Mouse (Mus musculus): ENCODE measurements around the gene Ncln. TPM values are rescaled to one million over a fixed set of nuclear protein-coding genes. Genes with fewer than 3 reads are reported as not detected.

Gene Ncln
- polyA plus RNA-seq, 1 experiment from 2014 or later = 40.9 TPM

DNA sequence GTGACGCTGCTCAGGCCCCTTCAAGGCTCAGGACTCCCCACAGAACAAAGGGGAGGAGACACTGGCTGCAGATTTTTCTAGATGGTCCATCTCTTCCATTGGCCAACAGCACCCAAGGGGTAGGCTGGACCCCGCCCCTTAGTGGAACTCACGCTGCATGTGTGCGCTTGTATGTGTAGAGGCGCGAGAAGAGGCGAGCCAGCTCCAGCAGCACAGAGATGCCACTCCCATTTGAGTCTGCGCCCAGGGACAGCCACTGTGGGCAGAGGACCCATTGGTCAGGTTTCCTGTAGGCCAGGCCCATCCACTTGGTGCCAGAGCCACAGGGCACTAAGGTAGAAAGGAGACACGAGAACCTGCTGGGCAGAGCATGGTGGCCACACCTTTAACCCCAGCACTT is 5.2 kb downstream of the Ncln start:
- no peak overlapping the region for H3K4me2 ChIP-seq
- WGBS (ENCODE audit: insufficient replicate concordance) = 91% methylated on average over 9 of the region's 9 CpGs
- peaks cover 16% of the 10 kb centered on the region for H3K4me1 ChIP-seq (ENCODE audit: control insufficient read depth, insufficient read depth, low read length)
- ATAC-seq (replicated peaks; ENCODE audit: insufficient number of reproducible peaks, low FRiP score, low TSS enrichment) = no peak
- H3K27me3 ChIP-seq (ENCODE audit: control insufficient read depth, insufficient read depth, low read length) = no peaks in the 10 kb centered on the region
- peaks cover 53% of the 10 kb centered on the region for H3K36me3 ChIP-seq (ENCODE audit: control insufficient read depth, insufficient read depth, low read length)
- H3K9me3 ChIP-seq (replicated peaks; ENCODE audit: control insufficient read depth, low read length) = no peaks in the 10 kb centered on the region
- no peak overlapping the region for H3K4me3 ChIP-seq (ENCODE audit: low read depth, low read length)
- H3K27ac ChIP-seq (ENCODE audit: low read depth, low read length) = no peak overlapping the region
- no peak overlapping the region for H3K9ac ChIP-seq (ENCODE audit: low read depth, low read length)

DNA sequence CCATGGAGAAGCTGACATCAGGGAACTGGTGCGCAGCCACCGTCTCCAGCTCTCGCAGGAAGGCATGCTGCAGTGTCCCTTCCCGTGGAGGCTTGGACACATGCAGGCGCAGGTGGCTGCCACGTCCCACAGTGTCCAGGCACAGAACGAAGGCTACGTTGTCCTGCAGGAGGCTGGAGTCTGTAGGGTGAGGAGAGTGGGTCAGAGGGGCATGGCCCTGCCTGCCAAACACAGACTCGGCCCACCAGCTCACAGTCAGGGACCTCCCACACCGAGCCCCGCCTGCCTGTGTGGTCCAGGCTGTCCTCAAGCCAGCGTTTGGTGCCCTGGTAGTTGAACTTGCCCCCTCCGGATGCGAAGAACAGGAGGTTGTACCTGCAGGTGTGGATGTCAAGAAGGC is 6.3 kb downstream of the Ncln start:
- H3K27ac ChIP-seq (ENCODE audit: low read depth, low read length) = no peak overlapping the region
- H3K4me1 ChIP-seq (ENCODE audit: control insufficient read depth, insufficient read depth, low read length) = peaks cover 10% of the 10 kb centered on the region
- H3K4me2 ChIP-seq = no peak overlapping the region
- 89% methylated on average over 14 of the region's 14 CpGs for WGBS (ENCODE audit: insufficient replicate concordance)
- H3K9ac ChIP-seq (ENCODE audit: low read depth, low read length) = no peak overlapping the region
- peaks cover 53% of the 10 kb centered on the region for H3K36me3 ChIP-seq (ENCODE audit: control insufficient read depth, insufficient read depth, low read length)
- H3K9me3 ChIP-seq (replicated peaks; ENCODE audit: control insufficient read depth, low read length) = no peaks in the 10 kb centered on the region
- H3K4me3 ChIP-seq (ENCODE audit: low read depth, low read length) = no peak overlapping the region
- no peak for ATAC-seq (replicated peaks; ENCODE audit: insufficient number of reproducible peaks, low FRiP score, low TSS enrichment)
- H3K27me3 ChIP-seq (ENCODE audit: control insufficient read depth, insufficient read depth, low read length) = no peaks in the 10 kb centered on the region

DNA sequence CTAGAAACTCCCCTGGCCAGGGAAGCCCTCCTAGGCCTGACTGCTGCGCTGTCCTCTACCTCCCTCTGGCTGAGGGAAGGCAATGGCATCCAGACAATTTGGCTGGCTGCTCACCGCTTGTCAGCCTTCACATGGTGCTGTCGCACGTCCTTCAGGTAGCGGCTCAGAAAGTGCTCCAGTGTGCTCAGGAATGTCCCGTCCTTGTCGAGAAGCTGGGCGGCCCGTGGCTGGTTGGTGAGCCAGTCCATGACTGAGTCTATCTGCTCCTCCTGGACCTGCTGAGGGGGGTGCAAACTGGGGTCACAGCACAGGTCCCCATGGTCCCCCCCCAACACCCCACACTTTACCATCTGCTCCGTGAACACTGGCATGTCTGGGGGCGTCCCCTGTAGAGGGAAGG is 8.1 kb downstream of the Ncln start:
- 63% methylated on average over 11 of the region's 11 CpGs for WGBS (ENCODE audit: insufficient replicate concordance)
- Histone ChIP-seq H3K36me3 (ENCODE audit: control insufficient read depth, insufficient read depth, low read length) (peaks cover 50% of the 10 kb centered on the region), H3K9ac (ENCODE audit: low read depth, low read length) (no peak overlapping the region), H3K27ac (ENCODE audit: low read depth, low read length) (no peak overlapping the region), H3K4me3 (ENCODE audit: low read depth, low read length) (no peak overlapping the region), H3K4me1 (ENCODE audit: control insufficient read depth, insufficient read depth, low read length) (no peaks in the 10 kb centered on the region), H3K4me2 (no peak overlapping the region), H3K27me3 (ENCODE audit: control insufficient read depth, insufficient read depth, low read length) (no peaks in the 10 kb centered on the region), H3K9me3 (replicated peaks; ENCODE audit: control insufficient read depth, low read length) (no peaks in the 10 kb centered on the region)
- no peak for ATAC-seq (replicated peaks; ENCODE audit: insufficient number of reproducible peaks, low FRiP score, low TSS enrichment)

DNA sequence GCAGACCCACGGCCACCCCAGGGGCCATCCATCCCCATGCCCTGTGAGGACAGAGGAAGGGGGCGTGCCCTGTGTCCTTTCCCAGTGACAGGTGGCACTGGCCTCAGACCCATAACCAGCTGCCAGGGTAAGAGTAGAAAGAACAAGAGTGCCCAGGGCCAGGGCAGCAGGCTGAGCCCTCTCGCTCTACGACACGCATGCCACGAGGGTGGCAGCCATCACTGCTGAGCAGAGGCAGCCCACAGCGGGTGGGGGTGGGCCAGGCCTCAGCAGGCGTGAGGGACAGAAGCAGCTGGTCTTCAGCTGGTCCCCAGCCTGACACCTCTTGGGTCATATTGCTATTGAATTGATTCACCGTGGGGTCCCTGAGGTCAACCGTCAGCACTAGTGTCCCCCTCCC is 9.7 kb downstream of the Ncln start:
- Histone ChIP-seq H3K9me3 (replicated peaks; ENCODE audit: control insufficient read depth, low read length) (no peaks in the 10 kb centered on the region), H3K4me2 (no peak overlapping the region), H3K27me3 (ENCODE audit: control insufficient read depth, insufficient read depth, low read length) (peaks cover 14% of the 10 kb centered on the region), H3K4me3 (ENCODE audit: low read depth, low read length) (no peak overlapping the region), H3K9ac (ENCODE audit: low read depth, low read length) (no peak overlapping the region), H3K27ac (ENCODE audit: low read depth, low read length) (no peak overlapping the region), H3K4me1 (ENCODE audit: control insufficient read depth, insufficient read depth, low read length) (peaks cover 6% of the 10 kb centered on the region; the same call in 1 of the 2 replicates), H3K36me3 (ENCODE audit: control insufficient read depth, insufficient read depth, low read length) (peaks cover 39% of the 10 kb centered on the region)
- no peak for ATAC-seq (replicated peaks; ENCODE audit: insufficient number of reproducible peaks, low FRiP score, low TSS enrichment)
- WGBS (ENCODE audit: insufficient replicate concordance) = 87% methylated on average over 10 of the region's 10 CpGs

DNA sequence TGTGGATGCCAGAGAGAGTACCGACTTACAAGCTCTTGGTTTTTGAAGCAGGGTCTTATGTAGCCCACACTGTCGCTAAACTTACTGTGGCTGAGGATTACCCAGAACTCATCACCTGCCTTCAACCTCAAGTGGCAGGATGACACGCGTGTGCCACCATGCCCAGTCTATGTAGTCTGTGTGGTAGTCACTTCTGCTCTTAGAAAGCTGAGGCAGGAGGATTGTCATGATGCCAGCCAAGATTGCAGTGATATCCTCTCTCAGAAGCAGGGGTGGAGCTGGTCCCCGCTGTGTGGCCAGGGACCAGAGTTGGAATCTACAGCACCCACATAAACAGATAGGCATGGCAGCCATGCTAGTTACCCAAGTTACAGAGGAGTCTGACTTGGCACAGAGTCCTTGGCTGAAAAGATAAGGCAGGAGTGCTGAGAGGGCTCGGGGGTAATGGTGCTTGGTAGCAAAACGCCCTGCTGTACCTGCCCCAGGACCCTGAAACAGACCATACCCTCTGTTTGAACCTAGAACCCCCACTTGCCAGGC is 10.6 kb downstream of the Ncln start:
- Histone ChIP-seq H3K4me3 (ENCODE audit: low read depth, low read length) (no peak overlapping the region), H3K36me3 (ENCODE audit: control insufficient read depth, insufficient read depth, low read length) (peaks cover 29% of the 10 kb centered on the region), H3K4me1 (ENCODE audit: control insufficient read depth, insufficient read depth, low read length) (peaks cover 6% of the 10 kb centered on the region; the same call in 1 of the 2 replicates), H3K27me3 (ENCODE audit: control insufficient read depth, insufficient read depth, low read length) (peaks cover 23% of the 10 kb centered on the region), H3K9me3 (replicated peaks; ENCODE audit: control insufficient read depth, low read length) (no peaks in the 10 kb centered on the region), H3K9ac (ENCODE audit: low read depth, low read length) (no peak overlapping the region), H3K27ac (ENCODE audit: low read depth, low read length) (no peak overlapping the region), H3K4me2 (no peak overlapping the region)
- WGBS (ENCODE audit: insufficient replicate concordance) = 70% methylated on average over 7 of the region's 7 CpGs
- ATAC-seq (replicated peaks; ENCODE audit: insufficient number of reproducible peaks, low FRiP score, low TSS enrichment) = no peak

DNA sequence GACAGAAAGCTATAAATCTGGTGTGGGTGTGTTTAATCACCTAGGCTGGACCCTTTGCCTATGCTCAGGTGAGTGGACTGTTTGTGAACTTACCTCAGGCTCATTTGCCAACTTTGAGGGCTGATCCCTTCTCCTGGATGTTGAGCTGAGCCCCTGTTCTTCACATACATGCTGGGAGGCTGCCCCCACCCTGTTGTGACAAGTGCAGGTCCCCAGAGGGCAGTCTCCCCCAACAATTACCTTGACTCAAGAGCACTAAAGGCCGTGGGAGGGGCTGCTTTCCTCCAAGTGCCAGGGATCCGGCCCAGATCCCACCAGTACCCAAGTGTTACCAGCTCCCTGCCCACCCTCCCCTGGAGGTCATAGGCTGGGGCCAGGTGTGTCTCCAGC is 11.1 kb downstream of the Ncln start:
- Histone ChIP-seq H3K4me2 (no peak overlapping the region), H3K27ac (ENCODE audit: low read depth, low read length) (no peak overlapping the region), H3K9me3 (replicated peaks; ENCODE audit: control insufficient read depth, low read length) (no peaks in the 10 kb centered on the region), H3K36me3 (ENCODE audit: control insufficient read depth, insufficient read depth, low read length) (peaks cover 27% of the 10 kb centered on the region), H3K9ac (ENCODE audit: low read depth, low read length) (no peak overlapping the region), H3K27me3 (ENCODE audit: control insufficient read depth, insufficient read depth, low read length) (peaks cover 27% of the 10 kb centered on the region), H3K4me1 (ENCODE audit: control insufficient read depth, insufficient read depth, low read length) (peaks cover 6% of the 10 kb centered on the region; the same call in 1 of the 2 replicates), H3K4me3 (ENCODE audit: low read depth, low read length) (no peak overlapping the region)
- no peak for ATAC-seq (replicated peaks; ENCODE audit: insufficient number of reproducible peaks, low FRiP score, low TSS enrichment)
- WGBS (ENCODE audit: insufficient replicate concordance) = 23% methylated on average over 2 of the region's 2 CpGs

DNA sequence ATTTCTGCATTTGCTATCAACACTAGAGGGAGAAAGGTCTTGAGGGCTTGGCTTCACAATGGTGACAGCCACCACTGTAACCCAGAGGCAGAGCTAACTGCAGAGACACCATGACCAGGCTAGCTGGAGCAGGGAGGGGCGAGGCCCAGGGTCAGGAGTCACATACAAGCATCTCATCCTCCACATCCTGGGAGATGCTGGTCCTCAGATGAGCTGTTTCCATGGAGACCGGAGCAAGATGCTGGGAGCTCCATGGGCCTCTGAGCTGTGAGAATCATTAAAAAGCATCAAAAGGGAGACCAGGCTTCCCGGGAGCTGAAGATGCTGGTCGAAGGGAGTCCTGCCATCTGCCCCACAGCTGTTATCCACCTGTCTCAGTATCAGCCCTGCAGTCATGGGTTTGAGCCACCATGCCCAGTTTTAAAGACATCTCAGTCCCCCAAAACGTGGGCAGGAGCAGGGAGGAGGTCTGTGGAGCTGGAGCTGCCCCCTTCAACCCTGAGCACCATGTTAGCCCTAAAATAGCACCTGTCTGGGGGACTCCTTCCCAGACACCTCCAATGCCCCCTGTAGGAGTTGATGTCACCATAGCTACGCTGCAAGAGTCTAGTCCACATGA is 11.6 kb downstream of the Ncln start:
- H3K27me3 ChIP-seq (ENCODE audit: control insufficient read depth, insufficient read depth, low read length) = peaks cover 27% of the 10 kb centered on the region
- H3K9ac ChIP-seq (ENCODE audit: low read depth, low read length) = no peak overlapping the region
- H3K36me3 ChIP-seq (ENCODE audit: control insufficient read depth, insufficient read depth, low read length) = peaks cover 23% of the 10 kb centered on the region
- WGBS (ENCODE audit: insufficient replicate concordance) = 67% methylated on average over 6 of the region's 6 CpGs
- no peak overlapping the region for H3K4me2 ChIP-seq
- no peak overlapping the region for H3K27ac ChIP-seq (ENCODE audit: low read depth, low read length)
- H3K4me1 ChIP-seq (ENCODE audit: control insufficient read depth, insufficient read depth, low read length) = peaks cover 6% of the 10 kb centered on the region; the same call in 1 of the 2 replicates
- no peak overlapping the region for H3K4me3 ChIP-seq (ENCODE audit: low read depth, low read length)
- ATAC-seq (replicated peaks; ENCODE audit: insufficient number of reproducible peaks, low FRiP score, low TSS enrichment) = no peak
- H3K9me3 ChIP-seq (replicated peaks; ENCODE audit: control insufficient read depth, low read length) = no peaks in the 10 kb centered on the region

DNA sequence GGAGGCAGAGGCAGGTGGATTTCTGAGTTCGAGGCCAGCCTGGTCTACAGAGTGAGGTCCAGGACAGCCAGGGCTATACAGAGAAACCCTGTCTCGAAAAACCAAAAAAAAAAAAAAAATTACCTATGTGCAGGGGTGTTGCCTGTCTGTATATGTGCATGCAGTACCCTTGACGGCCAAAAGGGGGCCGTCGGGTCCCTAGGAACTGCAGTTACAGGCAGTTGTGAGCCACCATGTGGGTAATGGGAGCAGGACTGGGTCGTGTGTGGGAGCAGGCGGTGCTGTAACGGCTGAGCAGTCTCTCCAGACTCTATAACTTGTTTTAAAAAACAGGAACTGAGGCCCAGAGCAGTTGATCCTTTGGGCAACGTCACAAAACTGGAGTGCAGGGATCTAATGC is 12.2 kb downstream of the Ncln start:
- H3K27me3 ChIP-seq (ENCODE audit: control insufficient read depth, insufficient read depth, low read length) = peaks cover 27% of the 10 kb centered on the region
- 16% methylated on average over 9 of the region's 9 CpGs for WGBS (ENCODE audit: insufficient replicate concordance)
- peaks cover 6% of the 10 kb centered on the region; the same call in 1 of the 2 replicates for H3K4me1 ChIP-seq (ENCODE audit: control insufficient read depth, insufficient read depth, low read length)

DNA sequence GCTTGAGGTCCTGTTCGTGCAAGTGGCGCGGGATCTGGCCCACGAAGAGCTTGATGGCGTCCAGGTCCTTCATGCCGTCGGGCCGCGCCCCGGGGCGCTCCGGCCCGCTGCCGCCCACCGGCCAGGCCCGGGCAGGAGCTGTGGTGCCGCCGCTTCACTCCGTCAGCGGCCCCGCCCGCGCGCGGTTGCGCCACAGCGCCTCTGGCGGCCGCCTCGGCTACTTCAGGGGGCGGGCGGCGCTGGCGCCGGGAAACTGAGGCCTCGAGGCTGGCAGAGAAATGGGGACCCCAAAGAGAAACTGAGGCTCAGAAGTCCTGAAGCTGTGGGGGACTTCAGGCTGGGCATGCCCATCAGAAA is 13.7 kb downstream of the Ncln start, which contains the start of gene Celf5:
Gene Celf5 (minus strand): TSS at position 177 of the 357 bp plus-strand sequence.
- Histone ChIP-seq H3K27ac (ENCODE audit: low read depth, low read length) (no peak within 1 kb of the TSS), H3K27me3 (ENCODE audit: control insufficient read depth, insufficient read depth, low read length) (peaks cover 34% of the 10 kb centered on the region), H3K9ac (ENCODE audit: low read depth, low read length) (0 out of 2 replicates have a peak within 1 kb of the TSS, but pooled peaks have one; percentile 29), H3K4me3 (ENCODE audit: low read depth, low read length) (peak within 1 kb of the TSS; percentile 44), H3K9me3 (replicated peaks; ENCODE audit: control insufficient read depth, low read length) (no peaks in the 10 kb centered on the region), H3K36me3 (ENCODE audit: control insufficient read depth, insufficient read depth, low read length) (peaks cover 10% of the 10 kb centered on the region; the same call in 1 of the 2 replicates), H3K4me2 (peak within 1 kb of the TSS; percentile 85), H3K4me1 (ENCODE audit: control insufficient read depth, insufficient read depth, low read length) (peaks cover 6% of the 10 kb centered on the region; the same call in 1 of the 2 replicates)
- under 1% methylated on average over 32 of the region's 36 CpGs for WGBS (ENCODE audit: insufficient replicate concordance)
- ATAC-seq (replicated peaks; ENCODE audit: insufficient number of reproducible peaks, low FRiP score, low TSS enrichment) = 0 out of 2 replicates have a peak, but pooled peaks have one; percentile 17

More for the DNA sequence above, 12.2 kb downstream of the Ncln start:
- Histone ChIP-seq H3K4me3 (ENCODE audit: low read depth, low read length) (no peak overlapping the region), H3K36me3 (ENCODE audit: control insufficient read depth, insufficient read depth, low read length) (peaks cover 20% of the 10 kb centered on the region), H3K9me3 (replicated peaks; ENCODE audit: control insufficient read depth, low read length) (no peaks in the 10 kb centered on the region), H3K4me2 (no peak overlapping the region), H3K27ac (ENCODE audit: low read depth, low read length) (no peak overlapping the region), H3K9ac (ENCODE audit: low read depth, low read length) (no peak overlapping the region)
- no peak for ATAC-seq (replicated peaks; ENCODE audit: insufficient number of reproducible peaks, low FRiP score, low TSS enrichment)
